Mouse (Mus musculus): ENCODE results near the gene Sh3bp5l.

DNA sequence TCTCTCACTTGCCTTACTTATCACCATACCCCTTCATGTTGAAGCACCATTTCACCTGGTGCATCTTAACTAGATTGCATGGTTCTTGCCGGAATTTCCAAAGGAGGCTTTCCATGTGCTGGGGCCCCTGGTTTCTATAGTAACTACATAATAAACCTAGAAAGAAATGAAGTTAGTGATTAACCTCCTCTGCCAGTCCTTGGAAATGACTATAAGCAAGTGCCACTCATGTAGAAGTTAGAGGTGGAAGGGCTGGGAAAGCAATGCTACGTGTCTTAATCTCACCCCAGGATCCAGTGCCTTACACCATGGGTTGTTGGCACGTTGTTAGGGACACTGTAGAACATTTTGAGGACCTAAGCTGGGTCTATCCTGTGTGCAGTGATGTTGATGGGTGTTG is 33.9 kb downstream of the Sh3bp5l start:
- TF ChIP-seq CTCF (IDR thresholded peaks at IDR 0.05; ENCODE audit: low read depth): no peak
- TF ChIP-seq EP300 (IDR thresholded peaks at IDR 0.05; ENCODE audit: low read depth): no peak
